Mouse (Mus musculus) megakaryocyte, embryonic 14.5 days (primary cell): ENCODE data around the gene Hes2.

Experiments used
- FLI1 ChIP-seq: IDR thresholded peaks from 2 replicates; pipeline ENCODE4 v1.6.1; 2012; ENCODE audit warnings: low read length, inconsistent platforms, mixed read lengths
- GATA1 ChIP-seq: IDR thresholded peaks from 3 replicates; pipeline ENCODE4 v1.6.1; 2012; ENCODE audit warnings: mixed read lengths, low read length, inconsistent platforms, borderline replicate concordance

GRCm38 (mm10) chr4:152151966-152152544, 6.6 kb upstream of the Hes2 start, which contains the start of gene Espn:
- TF ChIP-seq FLI1 (no peak), GATA1 (no peak)
